Mouse (Mus musculus) heart, postnatal 0 days (tissue): ENCODE data around the gene Unk. TPM values are rescaled to one million over a fixed set of nuclear protein-coding genes. Genes with fewer than 3 reads are reported as not detected.

Experiments used
- ATAC-seq: fragments of 200-750 bp; cut with Nextera tagmentation; 2 replicates; pipeline ENCODE4 v1.8.0; 2017; ENCODE audit warnings: low read depth, moderate number of reproducible peaks, moderate library complexity; ENCODE audit not compliant: insufficient read depth
- DNase-seq: peaks from one replicate; pipeline ENCODE4 v3.0.0-alpha.2; 2016; ENCODE audit warnings: low spot score
- H3K27ac ChIP-seq: fragments of 300-500 bp; sonication (generic); 2 replicates; pipeline ENCODE4 v1.5.1; 2014; ENCODE audit warnings: low read depth, mild to moderate bottlenecking
- H3K27me3 ChIP-seq: fragments of 300-500 bp; sonication (generic); 2 replicates; pipeline ENCODE4 v1.6.1; 2014; ENCODE audit warnings: low read length, mixed read lengths; ENCODE audit not compliant: control insufficient read depth, insufficient read depth
- H3K36me3 ChIP-seq: fragments of 300-500 bp; sonication (generic); replicated peaks from 2 replicates; pipeline ENCODE4 v1.6.1; 2014; ENCODE audit warnings: low read length, mixed read lengths; ENCODE audit not compliant: control insufficient read depth, insufficient read depth
- H3K4me1 ChIP-seq: fragments of 300-500 bp; sonication (generic); 2 replicates; pipeline ENCODE4 v1.6.1; 2014; ENCODE audit warnings: antibody characterized with exemption; ENCODE audit not compliant: control insufficient read depth, insufficient read depth
- H3K4me2 ChIP-seq: fragments of 300-500 bp; sonication (generic); 2 replicates; pipeline ENCODE4 v1.6.1; 2014; ENCODE audit warnings: low read depth, mild to moderate bottlenecking, low read length, moderate library complexity
- H3K4me3 ChIP-seq: fragments of 300-500 bp; sonication (generic); 2 replicates; pipeline ENCODE4 v1.5.1; 2014; ENCODE audit warnings: low read depth, low read length
- H3K9ac ChIP-seq: fragments of 300-500 bp; sonication (generic); replicated peaks from 2 replicates; pipeline ENCODE4 v1.6.1; 2014; ENCODE audit warnings: low read depth, low read length, mixed read lengths
- H3K9me3 ChIP-seq: fragments of 300-500 bp; sonication (generic); replicated peaks from 2 replicates; pipeline ENCODE4 v1.6.1; 2016; ENCODE audit warnings: low read length; ENCODE audit not compliant: control insufficient read depth
- CTCF ChIP-seq: IDR thresholded peaks from 2 replicates; pipeline ENCODE4 v1.5.1; 2016; ENCODE audit warnings: antibody characterized with exemption, control low read depth, low read depth
- EP300 ChIP-seq: IDR thresholded peaks from 2 replicates; pipeline ENCODE4 v1.6.1; 2016; ENCODE audit warnings: antibody characterized with exemption, low read depth
- WGBS: fragments of 180-500 bp; shearing (Covaris S2); extraction: QIAGEN DNeasy Blood & Tissue Kit; methylation state at CpG from one replicate; pipeline ENCODE4 v1.1.7; 2014; 5-methylcytosine and 5-hydroxymethylcytosine counted together
- polyA plus RNA-seq: library from polyadenylated mRNA; unstranded; fragments of >200 nt; fragmentation: Nextera tagmentation; extraction: Ambion mirVana; gene quantifications from 2 replicates; pipeline ENCODE4 v1.2.1, GENCODE M21; 2015
- total RNA-seq: library from RNA; depleted of rRNA; stranded (reverse); fragments of >200 nt; gene quantifications from 2 replicates; pipeline ENCODE4 v1.2.3, GENCODE M21; 2014; ENCODE audit warnings: low replicate concordance

The Unk gene
- total and polyA plus RNA-seq, 2 experiments from 2014 or later, result 9.5 to 26.1 TPM

- DNase-seq (no peak), ATAC-seq (no peak)
- peaks cover 49% of the 10 kb centered on the region for H3K4me1 ChIP-seq
- peaks cover 14% of the 10 kb centered on the region; the same call in 1 of the 2 replicates for H3K36me3 ChIP-seq
- peak overlapping the region; percentile 66 for H3K4me2 ChIP-seq
- TF ChIP-seq EP300 (no peak), CTCF (no peak)
- H3K27ac ChIP-seq, result no peak overlapping the region
- no peaks in the 10 kb centered on the region for H3K27me3 ChIP-seq
- H3K4me3 ChIP-seq, result 0 out of 2 replicates have a peak overlapping the region, but pooled peaks have one; percentile 89
- no peaks in the 10 kb centered on the region for H3K9me3 ChIP-seq
- WGBS, result 50% methylated on average over 32 of the region's 32 CpGs
- H3K9ac ChIP-seq, result no peak overlapping the region
Measured at GRCm38 (mm10) chr11:116106154-116106962, 76.2 kb downstream of the Unk start.

GRCm38 (mm10) chr11:116106963-116107776 lies 77.0 kb downstream of the Unk start:
- ATAC-seq (no peak), DNase-seq (no peak)
- Histone ChIP-seq H3K27ac (peak overlapping the region; percentile 95), H3K9me3 (no peaks in the 10 kb centered on the region), H3K36me3 (peaks cover 14% of the 10 kb centered on the region; the same call in 1 of the 2 replicates), H3K4me1 (peaks cover 45% of the 10 kb centered on the region), H3K27me3 (no peaks in the 10 kb centered on the region), H3K4me3 (peak overlapping the region; percentile 89), H3K4me2 (peak overlapping the region; percentile 66), H3K9ac (peak overlapping the region; percentile 90; the same call in 1 of the 2 replicates)
- TF ChIP-seq EP300, result no peak
- peak; percentile 33 for TF ChIP-seq CTCF
- 46% methylated on average over 12 of the region's 14 CpGs for WGBS

- ATAC-seq (no peak), DNase-seq (no peak)
- 40% methylated on average over 19 of the region's 19 CpGs for WGBS
- TF ChIP-seq CTCF, result no peak
- no peak for TF ChIP-seq EP300
- peak overlapping the region; percentile 66 for H3K4me2 ChIP-seq
- H3K9me3 ChIP-seq, result no peaks in the 10 kb centered on the region
- peak overlapping the region; percentile 90 for H3K9ac ChIP-seq
- peaks cover 14% of the 10 kb centered on the region; the same call in 1 of the 2 replicates for H3K36me3 ChIP-seq
- peak overlapping the region; percentile 89 for H3K4me3 ChIP-seq
- H3K27ac ChIP-seq, result peak overlapping the region; percentile 95
- no peaks in the 10 kb centered on the region for H3K27me3 ChIP-seq
- H3K4me1 ChIP-seq, result peaks cover 42% of the 10 kb centered on the region
Measured at GRCm38 (mm10) chr11:116107777-116108285, 77.7 kb downstream of the Unk start.

GRCm38 (mm10) chr11:116108464-116109137 lies 78.5 kb downstream of the Unk start:
- DNase-seq (peak; percentile 69), ATAC-seq (no peak)
- TF ChIP-seq CTCF (no peak), EP300 (no peak)
- H3K4me2 ChIP-seq, result peak overlapping the region; percentile 66
- H3K4me1 ChIP-seq, result peaks cover 35% of the 10 kb centered on the region
- peaks cover 14% of the 10 kb centered on the region; the same call in 1 of the 2 replicates for H3K36me3 ChIP-seq
- H3K27ac ChIP-seq, result peak overlapping the region; percentile 95
- no peaks in the 10 kb centered on the region for H3K27me3 ChIP-seq
- no peaks in the 10 kb centered on the region for H3K9me3 ChIP-seq
- WGBS, result 6% methylated on average over 23 of the region's 23 CpGs
- H3K4me3 ChIP-seq, result peak overlapping the region; percentile 89
- peak overlapping the region; percentile 90 for H3K9ac ChIP-seq
